Mouse (Mus musculus) cerebellum, adult 2 months (tissue): Measurements from ENCODE around the gene Gm17949.

Source experiments
- CTCF ChIP-seq: fragments of 200-500 bp; IDR thresholded peaks from 2 replicates; pipeline ENCODE4 v1.5.1; 2011; ENCODE audit warnings: low read depth, mild to moderate bottlenecking, control low read depth, low read length, moderate library complexity, borderline replicate concordance; ENCODE audit not compliant: insufficient read depth
- POLR2A ChIP-seq: fragments of 200-500 bp; IDR thresholded peaks from 2 replicates; pipeline ENCODE4 v1.6.1; 2011; ENCODE audit warnings: low read length, control low read depth, borderline replicate concordance; ENCODE audit not compliant: insufficient read depth

GRCm38 (mm10) chr17:57029691-57030090, 18.4 kb downstream of the Gm17949 start:
- TF ChIP-seq POLR2A (no peak), CTCF (no peak)
